Mouse (Mus musculus) thymus, adult 2 months (tissue): ENCODE results near the gene Trank1.

Experiments used
- CTCF ChIP-seq: fragments of 200-500 bp; IDR thresholded peaks from 2 replicates; pipeline ENCODE4 v1.5.1; 2012; ENCODE audit warnings: mild to moderate bottlenecking, control low read depth, low read length, moderate library complexity, borderline replicate concordance; ENCODE audit not compliant: control insufficient read depth, poor library complexity, insufficient read depth; ENCODE audit errors: extremely low read depth
- POLR2A ChIP-seq: fragments of 200-500 bp; IDR thresholded peaks from 2 replicates; pipeline ENCODE4 v1.6.1; 2012; ENCODE audit warnings: mild to moderate bottlenecking, low read length, control low read depth, moderate library complexity; ENCODE audit not compliant: control insufficient read depth, poor library complexity, insufficient read depth; ENCODE audit errors: extremely low read depth

DNA sequence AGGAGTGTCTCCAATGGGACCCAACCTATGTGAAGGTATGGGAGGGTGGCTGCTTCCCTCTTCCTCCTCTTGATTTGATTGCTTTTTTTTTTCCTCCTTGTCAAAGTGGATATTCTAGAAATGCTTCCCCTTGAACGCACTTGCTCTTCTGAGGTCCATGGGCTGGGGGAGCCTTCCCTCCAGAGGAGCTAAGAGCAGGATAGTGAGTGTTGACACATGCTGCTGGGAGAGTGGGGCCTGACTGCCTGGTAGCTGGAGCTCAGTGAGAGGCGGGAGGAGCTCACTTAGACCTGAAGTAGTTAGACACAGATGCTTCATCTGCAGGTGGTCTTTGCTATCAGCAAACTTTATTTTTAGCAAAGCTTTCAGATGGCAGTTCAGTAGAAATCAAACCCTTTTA, 22.3 kb downstream of the Trank1 start:
- TF ChIP-seq CTCF (no peak), POLR2A (no peak)
